Mouse (Mus musculus) monocyte, adult 2 months (primary cell): ENCODE results near the gene Cyp2w1.
"Not testable (repeated sequence)": the region's sequence is repeated elsewhere in the genome, so short reads cannot be mapped to it uniquely, and the experiment has no call there.

Source experiments
- DNase-seq, 2 experiments: peaks; one replicate each; pipeline ENCODE4 v3.0.0; 2022; ENCODE audit warnings: low spot score in 2 of 2, low read depth in 1 of 2

Cyp2w1 gene

GRCm38 (mm10) chr5:139331742-139332141 is 20.7 kb upstream of the Cyp2w1 start:
- peak; percentile 52 to 74 for DNase-seq

GRCm38 (mm10) chr5:139332590-139333272 is 19.7 kb upstream of the Cyp2w1 start:
- DNase-seq, result no peak

- no peak for DNase-seq
Measured at GRCm38 (mm10) chr5:139333301-139334013, 19.0 kb upstream of the Cyp2w1 start.

- DNase-seq, result not testable (repeated sequence)
Measured at GRCm38 (mm10) chr5:139334394-139334793, 18.0 kb upstream of the Cyp2w1 start.

- DNase-seq, result no peak
Measured at GRCm38 (mm10) chr5:139335634-139336033, 16.8 kb upstream of the Cyp2w1 start.

GRCm38 (mm10) chr5:139337826-139338370 is 14.5 kb upstream of the Cyp2w1 start:
- no peak for DNase-seq

- no peak for DNase-seq
Measured at GRCm38 (mm10) chr5:139338403-139338802, 14.0 kb upstream of the Cyp2w1 start.

- no peak for DNase-seq
Measured at GRCm38 (mm10) chr5:139338891-139339290, 13.5 kb upstream of the Cyp2w1 start.

- DNase-seq, result peak in 1 of 2 experiments; percentile 68
Measured at GRCm38 (mm10) chr5:139344021-139344686, 8.3 kb upstream of the Cyp2w1 start.

- DNase-seq, result peak; percentile 94 to 98
Measured at GRCm38 (mm10) chr5:139344687-139345363, 7.6 kb upstream of the Cyp2w1 start.

- no peak for DNase-seq
Measured at GRCm38 (mm10) chr5:139345364-139345714, 7.1 kb upstream of the Cyp2w1 start.

GRCm38 (mm10) chr5:139347225-139347624 is 5.2 kb upstream of the Cyp2w1 start:
- no peak for DNase-seq

- no peak for DNase-seq
Measured at GRCm38 (mm10) chr5:139349713-139350112, 2.7 kb upstream of the Cyp2w1 start.

- no peak for DNase-seq
Measured at GRCm38 (mm10) chr5:139351134-139351533, 1.3 kb upstream of the Cyp2w1 start, which contains the start of gene Cox19. TSS of gene Cox19 (minus strand) at chr5:139351418.

- no peak for DNase-seq
Measured at GRCm38 (mm10) chr5:139351628-139352027, 789 bp upstream of the Cyp2w1 start.

- DNase-seq, result peak in 1 of 2 experiments; percentile 28
Measured at GRCm38 (mm10) chr5:139353496-139353895, 1.1 kb downstream of the Cyp2w1 start.

GRCm38 (mm10) chr5:139353946-139354345 is 1.5 kb downstream of the Cyp2w1 start:
- no peak for DNase-seq

GRCm38 (mm10) chr5:139355235-139355772 is 2.9 kb downstream of the Cyp2w1 start:
- DNase-seq, result peak; percentile 28 to 59

GRCm38 (mm10) chr5:139358653-139359052 is 6.2 kb downstream of the Cyp2w1 start:
- DNase-seq, result no peak

GRCm38 (mm10) chr5:139359244-139359643 is 6.8 kb downstream of the Cyp2w1 start:
- no peak for DNase-seq

GRCm38 (mm10) chr5:139363858-139364257 is 11.4 kb downstream of the Cyp2w1 start:
- no peak for DNase-seq
